Mouse (Mus musculus) heart, embryonic 11.5 days (tissue): ENCODE data around the gene Mpp5. TPM values are rescaled to one million over a fixed set of nuclear protein-coding genes. Genes with fewer than 3 reads are reported as not detected.

Experiments used
- ATAC-seq: fragments of 200-750 bp; cut with Nextera tagmentation; replicated peaks from 2 replicates; pipeline ENCODE4 v1.8.0; 2017; ENCODE audit warnings: moderate library complexity; ENCODE audit not compliant: insufficient number of reproducible peaks, low FRiP score, low TSS enrichment
- H3K27ac ChIP-seq: fragments of 300-500 bp; sonication (generic); 2 replicates; pipeline ENCODE4 v1.5.1; 2014; ENCODE audit warnings: mild to moderate bottlenecking, low read depth, low read length
- H3K27me3 ChIP-seq: fragments of 300-500 bp; sonication (generic); 2 replicates; pipeline ENCODE4 v1.6.1; 2014; ENCODE audit warnings: mild to moderate bottlenecking, low read length, mixed read lengths; ENCODE audit not compliant: control insufficient read depth, insufficient read depth
- H3K36me3 ChIP-seq: fragments of 300-500 bp; sonication (generic); 2 replicates; pipeline ENCODE4 v1.6.1; 2014; ENCODE audit warnings: mild to moderate bottlenecking, low read length, moderate library complexity, mixed read lengths; ENCODE audit not compliant: control insufficient read depth, insufficient read depth
- H3K4me1 ChIP-seq: fragments of 300-500 bp; sonication (generic); 2 replicates; pipeline ENCODE4 v1.6.1; 2014; ENCODE audit warnings: low read length; ENCODE audit not compliant: control insufficient read depth, insufficient read depth
- H3K4me2 ChIP-seq: fragments of 300-500 bp; sonication (generic); 2 replicates; pipeline ENCODE4 v1.6.1; 2014; ENCODE audit warnings: mild to moderate bottlenecking, moderate library complexity
- H3K4me3 ChIP-seq: fragments of 300-500 bp; sonication (generic); 2 replicates; pipeline ENCODE4 v1.5.1; 2014; ENCODE audit warnings: low read depth, low read length
- H3K9ac ChIP-seq: fragments of 300-500 bp; sonication (generic); 2 replicates; pipeline ENCODE4 v1.6.1; 2014; ENCODE audit warnings: mild to moderate bottlenecking, low read depth, low read length, moderate library complexity
- H3K9me3 ChIP-seq: fragments of 300-500 bp; sonication (generic); replicated peaks from 2 replicates; pipeline ENCODE4 v1.6.1; 2016; ENCODE audit warnings: low read length; ENCODE audit not compliant: control insufficient read depth
- WGBS: fragments of 180-500 bp; shearing (Covaris S2); extraction: QIAGEN DNeasy Blood & Tissue Kit; methylation state at CpG from one replicate; pipeline ENCODE4 v1.1.7; 2014; ENCODE audit not compliant: insufficient replicate concordance; 5-methylcytosine and 5-hydroxymethylcytosine counted together
- polyA plus RNA-seq: library from polyadenylated mRNA; unstranded; fragments of >200 nt; fragmentation: Nextera tagmentation; extraction: Ambion mirVana; gene quantifications from 2 replicates; pipeline ENCODE4 v1.2.1, GENCODE M21; 2014

Mpp5 gene
- 19.7 and 24.3 TPM in 2 replicates for polyA plus RNA-seq

- Histone ChIP-seq H3K4me1 (0 out of 2 replicates have a peak, but pooled peaks cover 4% of the 10 kb centered on the region), H3K9me3 (no peaks in the 10 kb centered on the region), H3K36me3 (no peaks in the 10 kb centered on the region), H3K9ac (peak within 1 kb of the TSS; percentile 92), H3K27ac (peak within 1 kb of the TSS; percentile 97), H3K27me3 (no peaks in the 10 kb centered on the region), H3K4me2 (peak within 1 kb of the TSS; percentile 77), H3K4me3 (peak within 1 kb of the TSS; percentile 94)
- peak; percentile 100 for ATAC-seq
- WGBS: under 1% methylated on average over 78 of the region's 98 CpGs
These were observed at the start of gene Mpp5 for GRCm38 (mm10) chr12:78748557-78749377. Gene Mpp5, plus strand, starts transcription at chr12:78748907.

GRCm38 (mm10) chr12:78717783-78718182 is 30.9 kb upstream of the Mpp5 start:
- no peaks in the 10 kb centered on the region for H3K36me3 ChIP-seq
- no peak overlapping the region for H3K9ac ChIP-seq
- H3K4me2 ChIP-seq: no peak overlapping the region
- no peak overlapping the region for H3K27ac ChIP-seq
- no peak for ATAC-seq
- no peaks in the 10 kb centered on the region for H3K9me3 ChIP-seq
- no peaks in the 10 kb centered on the region for H3K27me3 ChIP-seq
- 78% methylated on average over 2 of the region's 2 CpGs for WGBS
- H3K4me1 ChIP-seq: no peaks in the 10 kb centered on the region
- H3K4me3 ChIP-seq: no peak overlapping the region

GRCm38 (mm10) chr12:78727723-78728122 is 21.0 kb upstream of the Mpp5 start:
- WGBS: 53% methylated on average over 4 of the region's 4 CpGs
- Histone ChIP-seq H3K9me3 (no peaks in the 10 kb centered on the region), H3K4me3 (no peak overlapping the region), H3K4me2 (no peak overlapping the region), H3K36me3 (no peaks in the 10 kb centered on the region), H3K27ac (no peak overlapping the region), H3K27me3 (no peaks in the 10 kb centered on the region), H3K9ac (no peak overlapping the region), H3K4me1 (no peaks in the 10 kb centered on the region)
- no peak for ATAC-seq

DNA sequence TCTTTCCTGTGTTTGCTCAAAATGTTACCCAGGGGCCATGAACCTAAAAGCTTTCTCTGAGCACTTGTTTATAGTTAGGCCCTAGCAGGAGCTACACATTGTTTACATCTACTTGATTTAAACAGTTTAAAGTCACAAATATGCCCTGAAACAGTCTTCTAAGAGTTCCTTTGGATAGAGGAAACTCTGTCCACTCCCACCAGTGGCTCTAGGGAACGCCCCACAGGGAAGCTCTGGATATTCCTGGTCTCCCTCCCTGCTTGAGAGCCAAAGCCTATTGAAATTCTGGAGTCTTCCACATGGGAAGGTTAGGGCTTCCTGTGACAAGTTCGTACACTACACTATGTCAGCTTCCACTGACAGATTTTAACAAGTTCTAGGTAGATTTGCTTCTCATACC is 9.1 kb upstream of the Mpp5 start:
- H3K4me3 ChIP-seq: no peak overlapping the region
- 55% methylated on average over 2 of the region's 2 CpGs for WGBS
- H3K9ac ChIP-seq: no peak overlapping the region
- H3K36me3 ChIP-seq: no peaks in the 10 kb centered on the region
- no peaks in the 10 kb centered on the region for H3K27me3 ChIP-seq
- no peaks in the 10 kb centered on the region for H3K9me3 ChIP-seq
- ATAC-seq: no peak
- H3K27ac ChIP-seq: no peak overlapping the region
- no peak overlapping the region for H3K4me2 ChIP-seq
- no peaks in the 10 kb centered on the region for H3K4me1 ChIP-seq

DNA sequence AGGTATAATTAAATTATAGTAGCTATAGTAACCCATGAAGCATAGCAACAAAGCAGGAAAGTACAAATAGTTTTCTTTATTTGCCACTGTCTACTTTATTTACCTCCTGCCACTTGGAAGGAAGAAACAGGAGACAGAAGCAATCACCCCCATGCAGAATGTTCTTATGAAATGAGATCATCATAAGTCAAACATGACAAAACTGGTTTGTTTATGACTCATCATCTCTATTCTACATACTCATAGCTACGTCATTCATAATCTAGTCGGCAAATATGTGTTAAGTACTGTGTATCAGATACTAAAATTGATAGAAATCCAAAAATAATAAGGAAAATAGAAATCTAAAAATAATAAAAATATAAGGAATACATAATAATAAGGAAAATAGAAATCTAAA is 8.4 kb upstream of the Mpp5 start:
- Histone ChIP-seq H3K4me1 (no peaks in the 10 kb centered on the region), H3K36me3 (no peaks in the 10 kb centered on the region), H3K27me3 (no peaks in the 10 kb centered on the region), H3K27ac (no peak overlapping the region), H3K4me3 (no peak overlapping the region), H3K9ac (no peak overlapping the region), H3K4me2 (no peak overlapping the region), H3K9me3 (no peaks in the 10 kb centered on the region)
- no peak for ATAC-seq
- 84% methylated on average over 2 of the region's 2 CpGs for WGBS

DNA sequence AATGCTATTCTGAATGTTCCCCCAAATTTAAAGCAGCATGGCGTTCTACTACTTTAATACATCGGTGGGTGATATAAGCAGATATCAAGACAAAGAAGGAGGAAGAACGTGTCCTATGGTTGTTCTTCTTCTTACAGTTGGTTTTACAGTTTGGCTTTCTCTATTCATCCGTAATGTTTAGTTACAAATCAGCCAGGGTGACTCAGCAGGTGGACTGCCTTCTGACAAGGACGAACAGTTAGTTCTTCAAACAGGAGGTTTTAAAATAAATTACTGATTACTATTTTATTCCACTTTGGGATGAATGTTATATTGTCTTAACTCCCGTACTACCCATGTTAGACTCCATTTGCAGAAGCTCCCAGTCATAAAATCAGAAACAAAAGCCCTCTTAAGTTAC is 2.5 kb upstream of the Mpp5 start:
- H3K27me3 ChIP-seq: no peaks in the 10 kb centered on the region
- ATAC-seq: no peak
- no peaks in the 10 kb centered on the region for H3K36me3 ChIP-seq
- H3K4me1 ChIP-seq: 0 out of 2 replicates have a peak, but pooled peaks cover 4% of the 10 kb centered on the region
- H3K27ac ChIP-seq: no peak overlapping the region
- 72% methylated on average over 6 of the region's 6 CpGs for WGBS
- no peak overlapping the region for H3K9ac ChIP-seq
- H3K9me3 ChIP-seq: no peaks in the 10 kb centered on the region
- no peak overlapping the region for H3K4me2 ChIP-seq
- no peak overlapping the region for H3K4me3 ChIP-seq

DNA sequence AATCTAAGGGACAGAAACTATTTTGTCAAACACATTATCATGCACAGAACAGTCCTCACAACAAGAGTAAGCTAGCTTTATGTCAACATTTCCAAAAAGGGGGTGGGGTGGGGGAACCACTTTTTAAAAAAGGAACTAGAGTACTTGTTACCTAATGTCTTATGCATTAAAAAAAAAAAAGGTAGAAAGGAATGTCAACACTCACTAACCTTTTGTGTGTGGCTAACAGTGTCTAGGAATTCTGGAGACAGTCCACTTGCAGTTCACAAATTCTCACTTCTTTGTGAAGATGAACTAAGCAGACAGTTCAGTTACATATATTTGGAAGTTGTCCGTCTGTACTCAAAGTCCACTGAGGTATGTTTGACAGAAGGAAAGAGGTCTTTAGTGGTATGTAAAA is 1.3 kb upstream of the Mpp5 start:
- WGBS: 35% methylated on average over 1 of the region's 1 CpGs
- Histone ChIP-seq H3K9ac (no peak overlapping the region), H3K27ac (no peak overlapping the region), H3K4me1 (0 out of 2 replicates have a peak, but pooled peaks cover 4% of the 10 kb centered on the region), H3K4me2 (peak overlapping the region; percentile 77), H3K9me3 (no peaks in the 10 kb centered on the region), H3K4me3 (no peak overlapping the region), H3K27me3 (no peaks in the 10 kb centered on the region), H3K36me3 (no peaks in the 10 kb centered on the region)
- ATAC-seq: no peak

DNA sequence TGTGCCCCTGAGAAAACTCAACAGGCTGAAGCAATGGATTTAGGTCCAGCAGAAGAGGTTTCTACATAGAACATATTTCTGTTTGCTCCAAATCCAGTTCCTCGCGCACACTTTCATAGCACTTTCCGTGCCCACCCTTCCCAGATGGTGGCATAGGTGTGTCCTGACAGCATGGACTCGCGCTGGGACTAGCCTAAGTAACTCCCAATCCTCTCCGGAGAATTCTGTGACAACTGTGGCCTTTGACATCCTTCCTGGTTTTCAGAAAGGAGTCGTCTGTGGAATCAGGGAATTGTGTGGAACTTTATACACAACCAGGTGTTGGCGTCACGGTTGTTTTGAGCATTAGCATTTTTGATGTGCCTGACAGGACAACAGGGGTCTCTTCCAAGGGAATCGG is 594 bp upstream of the Mpp5 start:
- H3K4me1 ChIP-seq: 0 out of 2 replicates have a peak, but pooled peaks cover 4% of the 10 kb centered on the region
- WGBS: under 1% methylated on average over 10 of the region's 10 CpGs
- peak overlapping the region; percentile 77 for H3K4me2 ChIP-seq
- no peak overlapping the region for H3K27ac ChIP-seq
- no peaks in the 10 kb centered on the region for H3K36me3 ChIP-seq
- ATAC-seq: no peak
- H3K9ac ChIP-seq: peak overlapping the region; percentile 71
- peak overlapping the region; percentile 94 for H3K4me3 ChIP-seq
- no peaks in the 10 kb centered on the region for H3K9me3 ChIP-seq
- H3K27me3 ChIP-seq: no peaks in the 10 kb centered on the region

GRCm38 (mm10) chr12:78749378-78749801 is 683 bp downstream of the Mpp5 start:
- 0 out of 2 replicates have a peak, but pooled peaks cover 4% of the 10 kb centered on the region for H3K4me1 ChIP-seq
- peak overlapping the region; percentile 92 for H3K9ac ChIP-seq
- peak overlapping the region; percentile 97 for H3K27ac ChIP-seq
- peak overlapping the region; percentile 94 for H3K4me3 ChIP-seq
- H3K4me2 ChIP-seq: peak overlapping the region; percentile 69
- WGBS: 1% methylated on average over 25 of the region's 25 CpGs
- ATAC-seq: no peak; the same call in 1 of the 2 replicates
- no peaks in the 10 kb centered on the region for H3K36me3 ChIP-seq
- no peaks in the 10 kb centered on the region for H3K27me3 ChIP-seq
- H3K9me3 ChIP-seq: no peaks in the 10 kb centered on the region
